Mouse (Mus musculus): Measurements from ENCODE around the gene Zfp697. TPM values are rescaled to one million over a fixed set of nuclear protein-coding genes. Genes with fewer than 3 reads are reported as not detected.
"Not testable (repeated sequence)": the region's sequence is repeated elsewhere in the genome, so short reads cannot be mapped to it uniquely, and the experiment has no call there.

The Zfp697 gene
- polyA plus RNA-seq, 1 experiment, result not detected

DNA sequence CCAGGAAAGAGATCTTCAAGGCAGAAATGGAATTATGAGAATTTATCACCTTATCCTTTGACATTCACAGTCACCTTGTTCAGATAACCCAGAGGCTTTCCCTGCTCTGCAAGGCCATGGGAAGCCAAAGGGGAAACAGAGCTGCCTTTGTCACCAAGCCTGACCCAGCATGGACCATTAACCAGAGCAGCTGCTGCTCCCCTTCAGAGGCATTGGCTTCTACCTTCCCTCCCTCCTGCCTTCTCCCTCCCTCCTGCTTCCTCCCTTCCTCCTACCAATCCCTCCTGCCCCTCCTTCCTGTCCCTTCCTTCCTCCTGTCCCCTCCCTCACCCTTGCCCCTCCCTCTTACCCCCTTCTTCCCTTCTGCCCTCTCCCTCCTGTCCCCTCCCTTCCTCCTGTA lies 111.9 kb downstream of the Zfp697 start:
- H3K4me1 ChIP-seq (ENCODE audit: control insufficient read depth, insufficient read depth, low read length); H3K4me3 ChIP-seq (ENCODE audit: insufficient read depth, low read depth, low read length); H3K27ac ChIP-seq (ENCODE audit: insufficient read depth, low read depth, low read length): not testable (repeated sequence)

DNA sequence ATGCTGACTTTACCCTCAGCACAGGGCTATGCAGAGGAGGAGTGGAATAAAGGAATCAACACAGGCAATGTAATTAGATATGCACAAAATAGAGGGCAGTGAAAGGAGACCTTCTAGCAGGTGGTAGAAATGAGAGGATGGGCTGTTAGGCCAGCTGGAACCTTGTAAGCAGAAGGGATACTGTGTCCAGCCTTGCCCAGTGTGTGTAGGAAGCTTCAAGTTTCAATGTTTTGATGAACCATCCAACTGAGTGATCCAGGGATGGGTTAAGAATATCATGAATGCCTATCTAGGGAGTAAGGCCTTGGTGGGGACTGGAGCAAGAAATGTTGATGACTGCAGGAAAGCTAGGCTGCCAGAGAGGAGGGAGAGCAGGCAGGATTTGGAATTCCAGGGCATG lies 112.8 kb downstream of the Zfp697 start:
- not testable (repeated sequence) for H3K4me1 ChIP-seq (ENCODE audit: control insufficient read depth, insufficient read depth, low read length); H3K27ac ChIP-seq (ENCODE audit: insufficient read depth, low read depth, low read length); H3K4me3 ChIP-seq (ENCODE audit: insufficient read depth, low read depth, low read length)

DNA sequence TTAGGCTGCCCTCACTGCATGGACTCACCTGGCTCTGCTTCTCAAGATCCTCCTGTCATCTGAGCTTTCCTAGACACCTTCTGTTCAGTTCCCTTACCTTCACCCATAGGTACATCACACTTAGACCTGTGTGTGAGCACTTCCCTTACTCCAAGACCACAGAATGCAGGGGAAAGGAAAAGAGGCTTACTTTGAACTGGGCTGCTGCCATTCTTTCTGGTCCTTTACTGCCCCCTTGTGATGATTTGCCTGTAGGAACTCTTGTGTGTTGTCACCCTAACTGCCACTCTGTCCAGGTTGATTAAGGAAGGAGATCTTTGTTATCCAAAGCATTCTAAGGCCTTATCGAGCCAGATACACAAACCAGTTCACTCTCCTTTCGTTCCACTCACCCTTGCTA lies 114.5 kb downstream of the Zfp697 start:
- not testable (repeated sequence) for H3K4me3 ChIP-seq (ENCODE audit: insufficient read depth, low read depth, low read length); H3K27ac ChIP-seq (ENCODE audit: insufficient read depth, low read depth, low read length); H3K4me1 ChIP-seq (ENCODE audit: control insufficient read depth, insufficient read depth, low read length)
- WGBS, result no CpG with 5 or more reads among the region's 2 CpGs

DNA sequence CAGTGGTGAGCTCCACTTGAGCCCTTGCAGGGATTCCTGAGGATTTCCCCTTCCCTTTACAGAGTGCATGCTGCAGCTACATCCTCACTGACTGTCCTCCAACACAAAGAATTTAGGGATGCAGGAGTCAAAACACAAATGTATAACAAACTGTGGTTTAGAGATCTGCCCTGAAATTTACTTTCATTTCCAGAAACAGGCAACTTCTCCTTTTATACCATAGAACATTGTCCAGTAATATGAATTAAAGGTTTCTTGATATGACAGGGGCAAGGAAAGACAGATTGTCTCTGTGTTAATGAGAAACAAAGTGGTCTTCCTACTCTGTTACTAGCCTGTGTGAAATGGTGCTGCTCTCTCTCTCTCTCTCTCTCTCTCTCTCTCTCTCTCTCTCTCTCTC lies 115.1 kb downstream of the Zfp697 start:
- H3K4me1 ChIP-seq (ENCODE audit: control insufficient read depth, insufficient read depth, low read length); H3K4me3 ChIP-seq (ENCODE audit: insufficient read depth, low read depth, low read length): not testable (repeated sequence)

GRCm38 (mm10) chr3:98507229-98507628 lies 125.0 kb downstream of the Zfp697 start:
- no CpG with 5 or more reads among the region's 5 CpGs for WGBS
- not testable (repeated sequence) for H3K4me1 ChIP-seq (ENCODE audit: control insufficient read depth, insufficient read depth, low read length); H3K27ac ChIP-seq (ENCODE audit: insufficient read depth, low read depth, low read length); H3K4me3 ChIP-seq (ENCODE audit: insufficient read depth, low read depth, low read length)

More for the DNA sequence above, 115.1 kb downstream of the Zfp697 start:
- H3K27ac ChIP-seq (ENCODE audit: insufficient read depth, low read depth, low read length), result not testable (repeated sequence)

DNA sequence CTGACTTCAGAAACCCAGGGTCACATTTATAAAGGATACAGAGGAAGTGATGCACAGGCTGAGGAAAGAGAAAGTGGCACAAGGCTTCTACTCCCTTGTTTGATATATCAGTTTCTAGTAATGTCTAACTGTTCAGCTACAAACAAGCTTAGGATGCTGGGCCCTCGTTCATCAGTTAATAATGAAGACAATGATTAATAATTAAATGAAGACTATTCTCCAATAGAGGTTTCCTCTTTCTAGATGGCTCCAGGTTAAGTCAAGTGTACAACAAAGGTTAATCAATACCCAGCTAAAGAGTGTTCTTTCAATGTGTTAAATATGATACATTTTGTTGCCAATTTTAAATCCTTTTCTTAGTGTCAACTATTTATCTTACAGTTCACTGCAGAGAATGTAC lies 128.2 kb downstream of the Zfp697 start, which contains the start of gene Hsd3b4:
Gene Hsd3b4, minus strand, starts transcription at position 101 of the 400 bp plus-strand sequence.
- WGBS, result no CpG with 5 or more reads among the region's 1 CpGs
- H3K4me3 ChIP-seq (ENCODE audit: insufficient read depth, low read depth, low read length); H3K27ac ChIP-seq (ENCODE audit: insufficient read depth, low read depth, low read length); H3K4me1 ChIP-seq (ENCODE audit: control insufficient read depth, insufficient read depth, low read length): not testable (repeated sequence)

- H3K4me1 ChIP-seq (ENCODE audit: control insufficient read depth, insufficient read depth, low read length); H3K27ac ChIP-seq (ENCODE audit: insufficient read depth, low read depth, low read length): not testable (repeated sequence)
- WGBS, result 29% methylated on average over 1 of the region's 2 CpGs
Measured at GRCm38 (mm10) chr3:98522779-98523178, 140.5 kb downstream of the Zfp697 start.

DNA sequence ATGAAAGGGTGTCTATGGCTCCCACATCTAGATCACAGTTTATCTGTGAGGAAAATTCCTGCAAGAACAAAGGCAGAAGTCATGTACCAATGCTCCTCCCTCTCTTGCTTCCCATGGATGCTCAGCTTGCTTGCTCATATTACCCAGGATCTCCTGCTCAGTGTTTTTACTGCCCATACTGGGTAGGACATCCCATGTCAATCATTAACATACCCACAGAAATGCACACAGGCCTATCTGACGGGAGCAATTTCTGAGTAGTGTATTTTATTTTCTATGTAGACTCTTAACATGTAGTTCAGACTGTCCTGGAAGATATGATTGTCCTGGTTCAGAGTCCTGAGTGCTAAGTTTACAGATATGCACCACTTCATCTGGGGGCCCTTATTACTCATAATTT lies 142.3 kb downstream of the Zfp697 start:
- H3K4me3 ChIP-seq (ENCODE audit: insufficient read depth, low read depth, low read length), result not testable (repeated sequence)
- WGBS, result no CpG with 5 or more reads among the region's 1 CpGs

More at GRCm38 (mm10) chr3:98522779-98523178, 140.5 kb downstream of the Zfp697 start:
- H3K4me3 ChIP-seq (ENCODE audit: insufficient read depth, low read depth, low read length), result not testable (repeated sequence)

DNA sequence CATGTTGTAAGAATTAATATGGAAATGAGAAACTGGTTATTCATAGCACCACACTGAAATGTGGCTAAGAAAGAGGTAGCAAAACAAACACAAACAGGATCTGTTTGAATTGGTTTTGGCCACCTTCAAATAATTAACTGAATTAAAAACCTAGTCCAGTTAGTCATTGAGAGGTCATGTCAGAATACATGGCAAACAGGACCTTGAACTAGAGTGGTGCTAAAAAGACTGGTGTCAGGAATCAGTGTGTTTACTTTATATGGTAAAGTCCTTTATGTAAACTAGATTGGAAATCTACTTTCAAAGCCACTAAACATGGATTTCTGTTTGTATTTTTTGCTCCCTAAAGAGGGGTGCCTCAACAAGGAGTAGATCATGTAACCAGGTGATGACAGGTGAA lies 142.7 kb downstream of the Zfp697 start:
- H3K27ac ChIP-seq (ENCODE audit: insufficient read depth, low read depth, low read length); H3K4me3 ChIP-seq (ENCODE audit: insufficient read depth, low read depth, low read length); H3K4me1 ChIP-seq (ENCODE audit: control insufficient read depth, insufficient read depth, low read length): not testable (repeated sequence)

More for the DNA sequence above, 142.3 kb downstream of the Zfp697 start:
- not testable (repeated sequence) for H3K4me1 ChIP-seq (ENCODE audit: control insufficient read depth, insufficient read depth, low read length); H3K27ac ChIP-seq (ENCODE audit: insufficient read depth, low read depth, low read length)

DNA sequence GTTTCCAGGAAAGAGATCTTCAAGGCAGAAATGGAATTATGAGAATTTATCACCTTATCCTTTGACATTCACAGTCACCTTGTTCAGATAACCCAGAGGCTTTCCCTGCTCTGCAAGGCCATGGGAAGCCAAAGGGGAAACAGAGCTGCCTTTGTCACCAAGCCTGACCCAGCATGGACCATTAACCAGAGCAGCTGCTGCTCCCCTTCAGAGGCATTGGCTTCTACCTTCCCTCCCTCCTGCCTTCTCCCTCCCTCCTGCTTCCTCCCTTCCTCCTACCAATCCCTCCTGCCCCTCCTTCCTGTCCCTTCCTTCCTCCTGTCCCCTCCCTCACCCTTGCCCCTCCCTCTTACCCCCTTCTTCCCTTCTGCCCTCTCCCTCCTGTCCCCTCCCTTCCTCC lies 165.4 kb downstream of the Zfp697 start:
- not testable (repeated sequence) for H3K27ac ChIP-seq (ENCODE audit: insufficient read depth, low read depth, low read length)

DNA sequence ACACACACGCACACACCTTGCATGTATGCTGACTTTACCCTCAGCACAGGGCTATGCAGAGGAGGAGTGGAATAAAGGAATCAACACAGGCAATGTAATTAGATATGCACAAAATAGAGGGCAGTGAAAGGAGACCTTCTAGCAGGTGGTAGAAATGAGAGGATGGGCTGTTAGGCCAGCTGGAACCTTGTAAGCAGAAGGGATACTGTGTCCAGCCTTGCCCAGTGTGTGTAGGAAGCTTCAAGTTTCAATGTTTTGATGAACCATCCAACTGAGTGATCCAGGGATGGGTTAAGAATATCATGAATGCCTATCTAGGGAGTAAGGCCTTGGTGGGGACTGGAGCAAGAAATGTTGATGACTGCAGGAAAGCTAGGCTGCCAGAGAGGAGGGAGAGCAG lies 166.2 kb downstream of the Zfp697 start:
- not testable (repeated sequence) for H3K4me3 ChIP-seq (ENCODE audit: insufficient read depth, low read depth, low read length); H3K4me1 ChIP-seq (ENCODE audit: control insufficient read depth, insufficient read depth, low read length); H3K27ac ChIP-seq (ENCODE audit: insufficient read depth, low read depth, low read length)
- WGBS, result 90% methylated on average over 1 of the region's 1 CpGs

More for the DNA sequence above, 165.4 kb downstream of the Zfp697 start:
- not testable (repeated sequence) for H3K4me1 ChIP-seq (ENCODE audit: control insufficient read depth, insufficient read depth, low read length); H3K4me3 ChIP-seq (ENCODE audit: insufficient read depth, low read depth, low read length)

DNA sequence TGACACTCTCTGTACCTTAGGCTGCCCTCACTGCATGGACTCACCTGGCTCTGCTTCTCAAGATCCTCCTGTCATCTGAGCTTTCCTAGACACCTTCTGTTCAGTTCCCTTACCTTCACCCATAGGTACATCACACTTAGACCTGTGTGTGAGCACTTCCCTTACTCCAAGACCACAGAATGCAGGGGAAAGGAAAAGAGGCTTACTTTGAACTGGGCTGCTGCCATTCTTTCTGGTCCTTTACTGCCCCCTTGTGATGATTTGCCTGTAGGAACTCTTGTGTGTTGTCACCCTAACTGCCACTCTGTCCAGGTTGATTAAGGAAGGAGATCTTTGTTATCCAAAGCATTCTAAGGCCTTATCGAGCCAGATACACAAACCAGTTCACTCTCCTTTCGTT lies 168.0 kb downstream of the Zfp697 start:
- not testable (repeated sequence) for H3K27ac ChIP-seq (ENCODE audit: insufficient read depth, low read depth, low read length); H3K4me3 ChIP-seq (ENCODE audit: insufficient read depth, low read depth, low read length); H3K4me1 ChIP-seq (ENCODE audit: control insufficient read depth, insufficient read depth, low read length)
- WGBS, result no CpG with 5 or more reads among the region's 2 CpGs

- H3K4me1 ChIP-seq (ENCODE audit: control insufficient read depth, insufficient read depth, low read length); H3K4me3 ChIP-seq (ENCODE audit: insufficient read depth, low read depth, low read length); H3K27ac ChIP-seq (ENCODE audit: insufficient read depth, low read depth, low read length): not testable (repeated sequence)
- no CpG with 5 or more reads among the region's 1 CpGs for WGBS
Measured at GRCm38 (mm10) chr3:98550832-98551231, 168.6 kb downstream of the Zfp697 start.

GRCm38 (mm10) chr3:98560711-98561110 lies 178.4 kb downstream of the Zfp697 start:
- no CpG with 5 or more reads among the region's 5 CpGs for WGBS
- not testable (repeated sequence) for H3K4me3 ChIP-seq (ENCODE audit: insufficient read depth, low read depth, low read length); H3K4me1 ChIP-seq (ENCODE audit: control insufficient read depth, insufficient read depth, low read length); H3K27ac ChIP-seq (ENCODE audit: insufficient read depth, low read depth, low read length)

GRCm38 (mm10) chr3:98563831-98564230 lies 181.6 kb downstream of the Zfp697 start:
- H3K4me3 ChIP-seq (ENCODE audit: insufficient read depth, low read depth, low read length); H3K4me1 ChIP-seq (ENCODE audit: control insufficient read depth, insufficient read depth, low read length); H3K27ac ChIP-seq (ENCODE audit: insufficient read depth, low read depth, low read length): not testable (repeated sequence)
- WGBS, result no CpG with 5 or more reads among the region's 2 CpGs

DNA sequence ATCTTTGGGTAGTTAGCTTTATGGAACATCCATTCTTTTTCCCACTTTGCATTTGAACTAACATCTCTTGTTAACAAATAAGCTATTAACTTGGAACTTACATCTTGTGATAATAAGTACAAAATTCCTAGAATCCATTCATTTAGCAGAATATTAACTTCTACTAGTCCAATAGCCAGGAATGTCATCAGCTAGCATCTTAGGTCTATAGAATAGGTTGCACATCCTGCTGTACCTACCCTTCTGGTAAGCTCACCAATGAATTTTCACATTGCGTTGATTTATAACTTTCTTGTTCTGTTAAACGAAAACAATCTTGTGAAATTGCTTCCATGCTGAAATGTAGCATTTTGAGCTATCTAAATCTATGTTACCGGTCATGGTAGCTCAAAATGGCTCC lies 182.6 kb downstream of the Zfp697 start:
- H3K27ac ChIP-seq (ENCODE audit: insufficient read depth, low read depth, low read length); H3K4me1 ChIP-seq (ENCODE audit: control insufficient read depth, insufficient read depth, low read length); H3K4me3 ChIP-seq (ENCODE audit: insufficient read depth, low read depth, low read length): not testable (repeated sequence)
- WGBS, result no CpG with 5 or more reads among the region's 3 CpGs

Measured in olfactory bulb, adult 2 months (tissue).